Comparison of ENCODE assay signal across 7 mouse cellular contexts in genomic region chr17:70832544-70832943, GRCm38 (mm10). TPM values are rescaled to one million over a fixed set of nuclear protein-coding genes. Genes with fewer than 3 reads are reported as not detected.
DNase-seq lines count a peak whose midpoint lies in the region; ATAC-seq and TF ChIP-seq lines count a peak whose summit lies in the region.

No protein-coding gene starts in this region.

- H3K4me3 ChIP-seq in kidney, embryonic 14.5 days (ENCODE audit: low read length): no peak overlapping the region
- no peak overlapping the region for H3K4me3 ChIP-seq in MEL (ENCODE audit: control insufficient read depth in 1 of 2, insufficient read depth in 1 of 2, low read depth in 2 of 2, low read length in 2 of 2)

- H3K36me3 ChIP-seq in kidney, embryonic 14.5 days (ENCODE audit: control insufficient read depth, insufficient read depth, low read length): 0 out of 2 replicates have a peak, but pooled peaks cover 3% of the 10 kb centered on the region
- H3K36me3 ChIP-seq in MEL (ENCODE audit: control insufficient read depth in 1 of 2, insufficient read depth in 2 of 2, low read length in 2 of 2): no peaks in the 10 kb centered on the region; a peak in 1 of 4 replicates

- H3K4me1 ChIP-seq in kidney, embryonic 14.5 days (ENCODE audit: control insufficient read depth, insufficient read depth, low read length): no peaks in the 10 kb centered on the region
- peaks cover 2 to 7% of the 10 kb centered on the region in 2 experiments; a peak in 3 of 4 replicates for H3K4me1 ChIP-seq in MEL (ENCODE audit: control insufficient read depth in 1 of 2, insufficient read depth in 2 of 2, low read length in 2 of 2)

- no peaks in the 10 kb centered on the region for H3K9me3 ChIP-seq in kidney, embryonic 14.5 days (ENCODE audit: control insufficient read depth, low read length)
- H3K9me3 ChIP-seq in MEL (replicated peaks; ENCODE audit: insufficient read depth, low read length): no peaks in the 10 kb centered on the region

- H3K27ac ChIP-seq in kidney, embryonic 14.5 days (ENCODE audit: low read depth, low read length): no peak overlapping the region
- no peak overlapping the region for H3K27ac ChIP-seq in MEL (ENCODE audit: control insufficient read depth, low read depth, low read length)

- no peak overlapping the region for H3K9ac ChIP-seq in kidney, embryonic 14.5 days (ENCODE audit: low read depth, low read length)
- no peak overlapping the region for H3K9ac ChIP-seq in MEL (ENCODE audit: control insufficient read depth, low read depth, low read length, poor library complexity, severe bottlenecking)

- TF ChIP-seq EP300 in MEL (IDR thresholded peaks at IDR 0.05; ENCODE audit: low read depth in 1 of 2, low read length in 2 of 2): no peak

- DNase-seq in kidney, postnatal 10 days: peak; percentile 56
- DNase-seq in MEL (ENCODE audit: low read depth, low spot score): peak; percentile 63
- DNase-seq in lung, postnatal 14 days: peak; percentile 52
- DNase-seq in Muller cell, postnatal 12 days (ENCODE audit: inconsistent ontology term): no peak
- DNase-seq in B cell, adult 2 months: no peak

- WGBS in kidney, embryonic 14.5 days: 85% methylated on average over 9 of the region's 9 CpGs

- ATAC-seq in kidney, embryonic 14.5 days (ENCODE audit: low FRiP score, low TSS enrichment): no peak
- ATAC-seq in common myeloid progenitor, adult 5-6 weeks (replicated peaks; ENCODE audit: low read depth, poor library complexity, severe bottlenecking): peak; percentile 95

- TF ChIP-seq POLR2A in MEL (IDR thresholded peaks at IDR 0.05; ENCODE audit: control insufficient read depth in 1 of 2, insufficient read depth in 1 of 2, low read depth in 1 of 2, low read length in 2 of 2, poor library complexity in 1 of 2): no peak

- no peak for TF ChIP-seq RAD21 in MEL (IDR thresholded peaks at IDR 0.05; ENCODE audit: low read depth, low read length)

- H3K27me3 ChIP-seq in kidney, embryonic 14.5 days (ENCODE audit: control insufficient read depth, insufficient read depth, low read length): no peaks in the 10 kb centered on the region
- H3K27me3 ChIP-seq in MEL (ENCODE audit: control insufficient read depth in 1 of 2, insufficient read depth in 2 of 2, low read length in 2 of 2): no peaks in the 10 kb centered on the region

- no peaks in the 10 kb centered on the region for H3K79me2 ChIP-seq in MEL (ENCODE audit: control insufficient read depth, insufficient read depth, low read length, poor library complexity)

- H3K4me2 ChIP-seq in kidney, embryonic 14.5 days (replicated peaks; ENCODE audit: low read depth, low read length): no peak overlapping the region

- TF ChIP-seq CTCF in MEL (IDR thresholded peaks at IDR 0.05 in 2 of 3, conservative IDR thresholded peaks at IDR 0.05 in 1 of 3; ENCODE audit: control insufficient read depth in 1 of 3, insufficient read depth in 1 of 3, low read depth in 2 of 3, low read length in 3 of 3, poor library complexity in 1 of 3, severe bottlenecking in 1 of 3): no peak

TF ChIP-seq in MEL, 35 proteins besides CTCF, POLR2A, EP300 and RAD21:
- TF ChIP-seq MEF2A (IDR thresholded peaks at IDR 0.05; ENCODE audit: extremely low read depth, insufficient replicate concordance, low read depth, low read length, poor library complexity, severe bottlenecking) (no peak), JUND (IDR thresholded peaks at IDR 0.05; ENCODE audit: low read depth, low read length) (no peak), RCOR1 (IDR thresholded peaks at IDR 0.05; ENCODE audit: low read depth, low read length) (no peak), TCF12 (IDR thresholded peaks at IDR 0.05; ENCODE audit: low read depth, low read length) (no peak), E2F4 (IDR thresholded peaks at IDR 0.05; ENCODE audit: borderline replicate concordance, low read depth, low read length) (no peak), GABPA (IDR thresholded peaks at IDR 0.05; ENCODE audit: low read depth, low read length) (no peak), ELF1 (IDR thresholded peaks at IDR 0.05; ENCODE audit: low read depth, low read length) (no peak)

RNA-seq across cellular contexts. Expression of gene Tgif1, which starts 20.8 kb away (rescaled TPM):
- polyA plus RNA-seq in kidney, embryonic 14.5 days (2014; fragmentation: Nextera tagmentation; extraction: Ambion mirVana): 82.8 and 88.6 TPM in 2 replicates
- 9.1 and 10.9 TPM in 2 replicates for total RNA-seq in MEL (2012; rRNA removed)
- 10 to 100 TPM in 1 of 2 experiments, not detected in 1; 29.5 TPM for polyA plus RNA-seq in MEL (2012; ENCODE audit: insufficient read depth in 1 of 2, insufficient read length in 2 of 2, low read depth in 1 of 2, low replicate concordance in 2 of 2, missing spikeins in 1 of 2)
- total RNA-seq in common myeloid progenitor, adult 5-6 weeks (2017): 40.0 and 57.5 TPM in 2 replicates

Comparison
In these comparisons a context has a peak if more than half of its experiments do, and no peak if none do; other contexts are left out.
1. DNase-seq: peak in kidney, postnatal 10 days (single experiment), MEL (single experiment) and lung, postnatal 14 days (single experiment); none in Muller cell, postnatal 12 days (single experiment) and B cell, adult 2 months (0 of 2).